Mouse (Mus musculus): Measurements from ENCODE around the gene H1foo. TPM values are rescaled to one million over a fixed set of nuclear protein-coding genes. Genes with fewer than 3 reads are reported as not detected.

The H1foo gene
- polyA plus RNA-seq, 1 experiment from 2014 or later = not detected

GRCm38 (mm10) chr6:115961743-115962142 lies 17.0 kb downstream of the H1foo start:
- no peaks in the 10 kb centered on the region for H3K27me3 ChIP-seq
- in situ Hi-C loops (cut with MboI; ENCODE audit: low pct_unique_long_range_greater_than_20kb) = no loop called here
- DNase-seq (ENCODE audit: low read depth, low spot score) (no peak), ATAC-seq (no peak)
- TF ChIP-seq CTCF (IDR thresholded peaks at IDR 0.05) = no peak
- ChIA-PET POLR2A (no interaction called here), CTCF (interaction anchor here (1.1 to 1.2 kb wide), 2 partner anchors 30 to 61 kb away, joined by 3 to 5 read pairs; no protein-coding TSS in a partner anchor)

DNA sequence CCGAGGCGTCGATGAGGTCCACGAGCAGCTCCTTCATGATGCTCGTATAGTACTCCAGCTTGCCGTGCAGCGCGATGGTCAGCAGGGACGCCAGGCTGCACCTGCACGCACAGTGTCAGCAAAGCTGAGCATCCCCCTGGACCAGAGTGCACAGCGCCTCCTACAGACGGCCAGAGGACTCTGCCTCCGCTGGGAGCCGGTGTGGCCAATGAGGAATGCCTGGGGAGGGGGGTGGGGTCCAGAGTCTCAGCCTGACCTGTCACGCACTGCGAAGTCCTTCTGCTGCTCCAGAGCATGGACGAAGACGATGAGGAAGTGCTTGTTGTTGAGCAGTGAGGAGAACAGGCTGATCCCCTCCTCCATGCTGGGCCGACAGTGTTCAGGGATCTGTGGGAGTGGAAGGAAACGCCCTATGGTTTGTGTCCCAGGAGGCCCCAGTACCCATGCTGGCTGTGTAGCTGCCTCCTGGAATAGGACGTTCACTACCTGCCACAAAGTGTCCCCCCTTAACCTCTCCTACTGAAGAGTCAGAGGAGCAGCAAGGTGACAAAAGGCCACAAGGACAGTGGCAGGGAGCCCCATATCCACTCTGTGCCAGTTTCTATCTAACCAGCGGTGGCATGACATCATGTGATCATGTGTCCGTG lies 17.8 kb downstream of the H1foo start:
- DNase-seq (ENCODE audit: low read depth, low spot score) = no peak
- in situ Hi-C loops (cut with MboI; ENCODE audit: low pct_unique_long_range_greater_than_20kb) = no loop called here
- ATAC-seq = no peak
- H3K27me3 ChIP-seq = no peaks in the 10 kb centered on the region
- ChIA-PET POLR2A (no interaction called here), CTCF (interaction anchor here (1.1 kb wide), 1 partner anchor 62 kb away, joined by 5 read pairs; no protein-coding TSS in a partner anchor)
- TF ChIP-seq CTCF (IDR thresholded peaks at IDR 0.05) = no peak

DNA sequence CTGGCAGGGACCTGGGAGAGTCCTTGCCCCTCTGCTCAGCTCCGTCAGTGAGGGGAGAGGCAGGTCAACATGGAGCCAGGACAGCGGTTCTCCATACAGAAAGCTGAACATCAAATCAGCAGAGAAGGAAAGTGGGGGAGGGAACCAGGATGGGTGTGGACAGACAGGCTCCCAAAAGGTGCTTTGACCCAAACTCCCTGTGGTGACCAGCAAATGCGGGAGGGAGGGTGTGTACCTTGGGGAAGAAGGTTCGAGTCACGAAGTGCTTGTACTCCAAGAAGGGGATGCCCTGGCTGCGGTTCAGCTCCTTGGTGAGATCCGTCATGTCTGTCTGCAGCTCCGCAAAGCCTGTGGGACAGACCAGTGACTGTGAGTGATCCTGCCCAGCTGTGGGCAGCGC lies 18.9 kb downstream of the H1foo start:
- in situ Hi-C loops (cut with MboI; ENCODE audit: low pct_unique_long_range_greater_than_20kb) = no loop called here
- TF ChIP-seq CTCF (IDR thresholded peaks at IDR 0.05) = no peak
- ChIA-PET CTCF (no interaction called here), POLR2A (no interaction called here)
- DNase-seq (ENCODE audit: low read depth, low spot score) (no peak), ATAC-seq (no peak)
- H3K27me3 ChIP-seq = no peaks in the 10 kb centered on the region

GRCm38 (mm10) chr6:115966227-115966966 lies 21.7 kb downstream of the H1foo start:
- no peaks in the 10 kb centered on the region for H3K27me3 ChIP-seq
- no peak for ATAC-seq
- no peak for DNase-seq (ENCODE audit: low read depth, low spot score)
- in situ Hi-C loops (cut with MboI; ENCODE audit: low pct_unique_long_range_greater_than_20kb) = no loop called here
- TF ChIP-seq CTCF (IDR thresholded peaks at IDR 0.05) = no peak
- CTCF ChIA-PET = no interaction called here
- POLR2A ChIA-PET = no interaction called here

GRCm38 (mm10) chr6:115967291-115967880 lies 22.6 kb downstream of the H1foo start:
- in situ Hi-C loops (cut with MboI; ENCODE audit: low pct_unique_long_range_greater_than_20kb) = no loop called here
- ChIA-PET POLR2A (no interaction called here), CTCF (no interaction called here)
- H3K27me3 ChIP-seq = no peaks in the 10 kb centered on the region
- DNase-seq (ENCODE audit: low read depth, low spot score) (no peak), ATAC-seq (no peak)
- TF ChIP-seq CTCF (IDR thresholded peaks at IDR 0.05) = no peak

DNA sequence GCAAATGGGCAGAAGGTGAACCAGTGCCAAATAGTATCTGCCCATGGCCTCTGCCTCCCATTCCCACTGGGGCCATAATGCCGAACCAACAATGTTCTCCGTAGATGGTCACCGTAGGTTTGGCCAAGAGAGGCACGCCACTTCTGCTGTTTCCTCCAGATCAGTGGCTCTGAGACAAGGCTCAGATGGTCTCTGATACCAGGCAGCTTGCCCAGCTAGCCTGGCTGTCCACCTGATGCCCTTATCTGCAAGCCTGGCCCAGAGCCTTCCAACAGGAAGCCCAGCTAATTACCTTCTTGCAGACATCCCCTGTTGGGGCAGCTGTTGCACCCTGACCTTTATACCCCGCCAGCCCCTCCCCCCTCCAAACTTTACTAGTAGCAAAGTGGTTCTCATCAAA lies 23.3 kb downstream of the H1foo start:
- no peak for ATAC-seq
- no peaks in the 10 kb centered on the region for H3K27me3 ChIP-seq
- ChIA-PET POLR2A (interaction anchor here (0.5 kb wide), 1 partner anchor 180 kb away, joined by 4 read pairs; no protein-coding TSS in a partner anchor), CTCF (no interaction called here)
- no peak for DNase-seq (ENCODE audit: low read depth, low spot score)
- in situ Hi-C loops (cut with MboI; ENCODE audit: low pct_unique_long_range_greater_than_20kb) = no loop called here
- no peak for TF ChIP-seq CTCF (IDR thresholded peaks at IDR 0.05)

DNA sequence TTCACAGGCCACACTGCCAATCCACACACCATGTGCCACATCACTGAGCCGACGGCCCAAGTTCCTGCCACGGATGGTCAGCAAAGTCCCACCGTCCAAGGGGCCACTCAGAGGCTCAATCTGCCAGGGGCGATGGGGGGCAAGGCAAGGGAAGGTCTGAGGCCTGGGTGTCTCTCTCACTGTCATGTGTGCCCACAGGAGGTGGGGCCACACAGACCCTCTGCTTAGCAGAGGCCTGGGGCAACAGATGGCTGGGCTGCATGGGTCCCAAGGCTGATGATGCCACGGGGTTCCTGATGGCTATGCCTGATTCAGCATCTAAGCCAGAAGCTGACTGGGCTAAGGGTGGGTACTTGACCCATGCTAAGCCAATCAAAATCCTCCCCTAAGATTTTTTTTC lies 24.0 kb downstream of the H1foo start:
- no peaks in the 10 kb centered on the region for H3K27me3 ChIP-seq
- DNase-seq (ENCODE audit: low read depth, low spot score) (no peak), ATAC-seq (no peak)
- POLR2A ChIA-PET = interaction anchor here (0.5 kb wide), 1 partner anchor 179 kb away, joined by 4 read pairs; no protein-coding TSS in a partner anchor
- in situ Hi-C loops (cut with MboI; ENCODE audit: low pct_unique_long_range_greater_than_20kb) = no loop called here
- CTCF ChIA-PET = no interaction called here
- no peak for TF ChIP-seq CTCF (IDR thresholded peaks at IDR 0.05)

DNA sequence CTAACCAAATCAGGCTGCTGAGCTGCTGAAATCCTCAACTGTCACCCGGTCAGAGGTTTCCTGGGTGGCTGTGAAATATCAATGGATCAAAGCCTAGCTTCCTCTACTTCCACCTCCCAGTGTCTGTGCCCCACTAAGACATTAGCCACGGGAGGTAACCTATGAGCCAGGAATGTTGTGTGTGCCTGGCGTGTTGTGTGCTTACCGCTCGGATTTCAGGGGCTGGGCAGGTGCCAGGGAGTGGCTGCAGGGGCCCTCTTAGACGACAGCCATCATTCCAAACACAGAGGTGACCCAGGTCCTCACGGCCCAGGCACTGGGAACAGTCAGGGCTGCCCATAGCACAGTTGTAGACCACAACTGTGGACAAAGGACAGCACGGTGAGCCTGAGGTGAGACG lies 24.4 kb downstream of the H1foo start:
- no peaks in the 10 kb centered on the region for H3K27me3 ChIP-seq
- ATAC-seq = no peak
- no peak for TF ChIP-seq CTCF (IDR thresholded peaks at IDR 0.05)
- DNase-seq (ENCODE audit: low read depth, low spot score) = no peak
- POLR2A ChIA-PET = no interaction called here
- CTCF ChIA-PET = no interaction called here
- in situ Hi-C loops (cut with MboI; ENCODE audit: low pct_unique_long_range_greater_than_20kb) = no loop called here

DNA sequence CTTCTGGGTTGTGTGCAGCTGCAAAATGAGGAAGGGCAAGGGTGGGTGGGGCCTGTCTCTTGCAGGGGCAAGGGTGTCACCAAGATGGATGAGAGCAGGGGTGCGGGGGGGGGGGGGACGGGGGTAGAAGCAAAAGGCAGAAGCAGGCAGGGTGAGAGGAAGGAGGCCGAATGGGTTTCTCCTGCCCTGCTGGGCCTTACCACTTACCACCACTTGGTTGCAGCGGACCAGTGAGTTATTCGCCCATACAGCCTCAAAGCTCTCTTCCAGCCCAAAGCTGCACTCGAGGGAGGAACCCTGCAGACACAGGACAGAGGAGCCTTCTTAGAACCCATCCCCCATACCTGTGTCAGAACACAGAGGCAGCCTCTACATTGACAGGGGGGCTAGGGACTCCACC lies 25.2 kb downstream of the H1foo start:
- DNase-seq (ENCODE audit: low read depth, low spot score) = no peak
- in situ Hi-C loops (cut with MboI; ENCODE audit: low pct_unique_long_range_greater_than_20kb) = no loop called here

DNA sequence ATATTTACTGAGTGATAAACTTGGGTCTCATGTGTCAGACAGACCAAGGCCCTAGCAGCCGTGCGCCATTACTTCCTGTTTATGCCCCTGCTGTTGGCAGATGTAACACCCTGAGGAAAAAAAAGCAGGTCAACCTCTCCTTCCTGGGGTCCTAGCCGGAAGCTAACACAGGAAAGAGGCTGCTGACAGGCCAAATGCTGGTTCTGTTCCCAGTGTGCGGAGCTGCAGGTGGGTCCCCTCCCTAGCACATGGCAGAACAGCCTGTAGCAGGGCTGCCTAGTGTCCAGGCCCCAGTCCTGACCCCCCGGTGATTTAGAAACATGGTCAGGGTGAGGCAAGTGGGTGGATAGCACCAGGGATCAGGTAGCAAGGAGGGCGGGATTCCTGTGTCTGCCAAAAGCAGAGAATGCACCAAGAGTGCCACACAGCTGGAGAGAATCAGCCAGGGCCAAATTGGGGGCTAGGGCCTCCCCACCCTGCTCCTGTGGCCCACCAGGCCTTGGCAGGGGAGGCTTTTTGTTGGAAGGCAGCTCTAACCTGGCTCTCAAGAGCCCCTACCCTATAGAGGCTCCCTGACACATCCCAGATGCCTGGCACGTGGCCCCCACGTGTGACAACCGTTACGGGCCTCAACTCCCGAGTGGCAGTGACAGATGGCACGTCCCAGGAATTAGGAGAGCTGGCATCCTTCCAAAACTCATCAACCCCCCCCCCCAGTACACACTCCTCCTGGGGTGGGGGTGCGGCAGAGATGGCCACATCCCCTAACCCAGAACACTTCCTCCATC lies 26.7 kb downstream of the H1foo start:
- in situ Hi-C loops (cut with MboI; ENCODE audit: low pct_unique_long_range_greater_than_20kb) = no loop called here
- DNase-seq (ENCODE audit: low read depth, low spot score) (no peak), ATAC-seq (no peak)
- ChIA-PET POLR2A (interaction anchor here (0.7 kb wide), 1 partner anchor 12 kb away, joined by 4 read pairs; no protein-coding TSS in a partner anchor), CTCF (interaction anchor here (1.1 to 1.4 kb wide), 4 partner anchors 9 to 25 kb away, joined by 3 to 4 read pairs (median 4); no protein-coding TSS in a partner anchor)
- H3K27me3 ChIP-seq = no peaks in the 10 kb centered on the region
- TF ChIP-seq CTCF (IDR thresholded peaks at IDR 0.05) = no peak

More for the DNA sequence above, 25.2 kb downstream of the H1foo start:
- no peak for TF ChIP-seq CTCF (IDR thresholded peaks at IDR 0.05)
- ChIA-PET CTCF (interaction anchor here (1.4 kb wide), 1 partner anchor 11 kb away, joined by 4 read pairs; no protein-coding TSS in a partner anchor), POLR2A (no interaction called here)
- H3K27me3 ChIP-seq = no peaks in the 10 kb centered on the region
- ATAC-seq = no peak

Data from Patski (cell line).